Mouse (Mus musculus) adrenal gland, adult (tissue): ENCODE results near the gene Edar.

Source experiments
- DNase-seq, 2 experiments: peaks; one replicate each; pipeline ENCODE4 v3.0.0; 2022 to 2023; ENCODE audit warnings: low spot score in 1 of 2; ENCODE audit not compliant: inconsistent age in 2 of 2

Edar gene

GRCm38 (mm10) chr10:58651270-58652042, 24.0 kb downstream of the Edar start:
- no peak for DNase-seq

GRCm38 (mm10) chr10:58648787-58649186, 26.7 kb downstream of the Edar start:
- no peak for DNase-seq

DNA sequence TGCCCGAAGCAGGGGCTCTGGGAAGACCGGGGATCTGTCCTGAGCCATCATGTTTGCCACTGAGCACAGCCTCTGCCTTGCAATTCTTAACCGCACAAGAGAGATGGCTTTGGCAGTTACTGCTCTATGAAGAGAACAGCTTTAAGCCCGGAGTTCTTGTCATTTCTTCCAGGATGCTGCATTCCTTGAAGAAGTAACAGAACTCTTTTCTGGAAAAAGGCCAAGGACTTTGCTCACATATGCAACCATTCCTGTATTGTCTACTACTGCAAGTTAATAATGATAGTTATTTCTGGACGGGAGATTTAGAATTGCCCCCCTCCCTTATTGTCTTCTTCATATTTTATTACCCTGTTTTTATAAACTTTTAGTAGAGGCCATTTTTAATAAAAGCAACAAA, 30.8 kb downstream of the Edar start:
- DNase-seq = no peak

DNA sequence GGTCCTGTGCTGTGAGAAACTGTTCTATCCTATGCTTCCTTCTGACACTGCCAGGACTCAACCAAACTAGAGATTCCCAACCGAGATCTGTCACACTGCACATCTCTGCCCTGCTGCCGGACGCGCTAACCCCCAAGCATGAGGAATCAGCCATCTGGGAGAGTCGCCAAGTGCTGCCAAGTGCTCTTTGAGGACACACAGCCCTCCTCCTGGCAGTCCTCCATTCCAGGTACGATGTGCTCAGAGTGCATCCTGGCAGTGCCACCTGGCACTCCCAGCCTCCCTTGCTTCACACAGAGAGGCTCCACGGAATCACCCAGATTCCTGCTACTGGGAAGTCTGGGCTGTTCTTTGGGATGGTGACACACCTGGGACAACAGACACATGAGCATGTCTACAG, 31.3 kb downstream of the Edar start:
- no peak for DNase-seq

GRCm38 (mm10) chr10:58643001-58643400, 32.5 kb downstream of the Edar start:
- no peak for DNase-seq

GRCm38 (mm10) chr10:58641631-58642030, 33.8 kb downstream of the Edar start:
- no peak for DNase-seq

DNA sequence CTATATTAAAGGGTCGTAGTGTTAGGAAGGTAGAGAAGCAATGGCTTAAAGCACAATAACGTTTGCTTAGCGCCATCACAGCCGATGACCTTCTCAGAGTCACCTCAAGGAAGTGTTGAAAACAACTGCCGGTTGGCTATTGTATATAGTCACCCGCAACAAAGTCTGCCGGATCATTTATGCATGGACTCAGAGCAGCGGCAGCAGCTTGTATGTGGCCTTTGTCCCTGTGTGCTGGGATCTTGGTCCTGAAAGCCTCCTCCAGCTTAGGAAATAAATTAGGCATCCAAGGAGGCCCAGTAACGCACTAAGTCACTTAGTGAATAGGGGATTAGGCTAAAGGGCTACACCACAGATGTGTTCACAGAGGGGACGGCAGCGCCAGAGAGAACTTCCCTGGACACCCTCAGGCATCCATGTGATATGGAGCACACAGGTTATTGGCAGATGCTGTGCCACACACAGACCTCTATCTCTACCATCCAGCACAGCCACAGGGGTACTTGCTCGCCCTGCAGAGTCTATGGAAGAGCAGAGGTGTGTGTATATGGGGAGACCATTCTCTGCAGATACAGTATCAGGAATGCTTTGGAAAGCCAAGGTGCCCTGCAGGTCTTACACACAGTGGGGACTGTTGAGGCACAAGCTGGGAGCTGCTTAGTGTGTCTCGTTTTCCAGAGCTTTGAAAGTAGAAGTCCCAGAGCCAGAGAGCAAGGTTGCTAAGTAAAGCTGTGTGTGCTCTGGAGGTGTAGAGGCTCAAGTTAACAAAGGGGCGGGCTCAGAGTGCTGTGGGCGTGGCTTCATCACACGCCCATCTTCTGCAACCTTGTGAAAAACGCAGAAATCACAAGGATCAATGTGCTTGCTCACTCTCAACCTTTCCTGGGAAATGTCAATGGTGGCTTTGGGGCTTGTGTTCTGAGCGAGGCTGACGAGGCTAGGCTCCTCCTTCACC, 34.7 kb downstream of the Edar start:
- DNase-seq = no peak

DNA sequence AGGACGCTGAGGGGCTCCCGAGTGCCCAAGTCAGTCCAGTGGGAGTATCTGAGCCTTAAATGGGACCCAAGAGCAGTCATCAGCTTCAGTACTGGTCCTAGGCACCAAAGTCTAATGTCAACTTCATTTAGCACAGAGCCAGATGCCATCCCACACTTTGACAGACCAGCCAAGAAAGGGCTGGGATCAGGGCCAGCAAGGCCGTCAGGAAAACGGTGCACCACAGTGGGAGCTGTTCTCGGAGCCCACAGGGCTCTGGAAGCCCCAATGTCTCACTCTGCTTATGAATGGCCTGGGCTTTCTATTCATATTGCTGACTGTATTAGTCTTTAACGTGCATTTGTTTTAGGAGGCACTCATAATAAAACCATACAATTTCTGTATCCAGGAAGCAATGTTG, 36.2 kb downstream of the Edar start:
- no peak for DNase-seq

DNA sequence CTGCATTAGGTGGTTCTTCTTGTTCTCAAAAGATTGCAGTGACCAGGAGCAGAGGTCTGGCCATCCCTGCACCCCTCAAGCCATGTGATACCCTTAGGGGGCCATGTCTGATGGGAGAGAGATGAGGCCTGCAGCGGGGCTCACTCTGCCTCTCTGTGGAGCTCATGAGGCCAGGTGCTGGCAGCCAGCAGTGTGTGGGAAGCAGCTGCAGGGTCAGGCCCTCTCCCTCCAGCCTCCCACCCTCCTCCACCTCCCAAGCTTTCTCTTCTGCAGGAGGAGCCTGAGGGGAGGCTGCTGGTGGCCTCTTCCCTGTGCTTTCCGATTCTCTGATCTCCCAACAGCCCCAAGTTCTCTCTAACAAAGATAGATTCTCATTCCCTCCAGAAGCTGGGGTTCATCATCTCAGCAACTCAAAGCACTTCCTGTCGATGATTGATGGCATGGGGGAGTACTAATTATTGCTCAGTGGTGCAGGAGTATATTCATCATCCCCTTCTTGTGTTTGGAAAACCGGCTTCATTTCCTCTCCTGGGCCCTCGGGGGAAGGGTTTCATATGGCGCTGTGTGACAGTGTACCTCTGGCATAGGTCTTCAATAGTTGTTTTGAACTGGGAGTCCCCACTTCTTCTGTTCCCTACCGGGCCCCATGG, 38.9 kb downstream of the Edar start:
- no peak for DNase-seq

DNA sequence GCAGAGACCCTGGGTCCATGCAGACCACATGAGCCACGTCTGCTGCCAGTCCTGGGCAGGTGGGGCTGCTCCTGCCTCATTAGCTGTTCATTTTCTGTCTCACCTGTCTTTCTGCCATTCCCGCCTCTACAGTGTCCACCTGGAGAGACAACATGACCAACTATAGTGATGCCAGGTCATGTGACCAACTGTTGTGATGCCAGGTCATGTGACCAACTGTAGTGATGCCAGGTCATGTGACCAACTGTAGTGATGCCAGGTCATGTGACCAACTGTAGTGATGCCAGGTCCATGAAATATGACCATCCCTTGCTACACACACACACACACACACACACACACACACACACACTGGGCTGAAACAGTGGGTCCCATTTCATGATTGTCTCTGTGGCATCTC, 41.9 kb downstream of the Edar start:
- no peak for DNase-seq

- DNase-seq = peak in 1 of 2 experiments; percentile 58
Measured at GRCm38 (mm10) chr10:58627569-58627968, 47.9 kb downstream of the Edar start.

DNA sequence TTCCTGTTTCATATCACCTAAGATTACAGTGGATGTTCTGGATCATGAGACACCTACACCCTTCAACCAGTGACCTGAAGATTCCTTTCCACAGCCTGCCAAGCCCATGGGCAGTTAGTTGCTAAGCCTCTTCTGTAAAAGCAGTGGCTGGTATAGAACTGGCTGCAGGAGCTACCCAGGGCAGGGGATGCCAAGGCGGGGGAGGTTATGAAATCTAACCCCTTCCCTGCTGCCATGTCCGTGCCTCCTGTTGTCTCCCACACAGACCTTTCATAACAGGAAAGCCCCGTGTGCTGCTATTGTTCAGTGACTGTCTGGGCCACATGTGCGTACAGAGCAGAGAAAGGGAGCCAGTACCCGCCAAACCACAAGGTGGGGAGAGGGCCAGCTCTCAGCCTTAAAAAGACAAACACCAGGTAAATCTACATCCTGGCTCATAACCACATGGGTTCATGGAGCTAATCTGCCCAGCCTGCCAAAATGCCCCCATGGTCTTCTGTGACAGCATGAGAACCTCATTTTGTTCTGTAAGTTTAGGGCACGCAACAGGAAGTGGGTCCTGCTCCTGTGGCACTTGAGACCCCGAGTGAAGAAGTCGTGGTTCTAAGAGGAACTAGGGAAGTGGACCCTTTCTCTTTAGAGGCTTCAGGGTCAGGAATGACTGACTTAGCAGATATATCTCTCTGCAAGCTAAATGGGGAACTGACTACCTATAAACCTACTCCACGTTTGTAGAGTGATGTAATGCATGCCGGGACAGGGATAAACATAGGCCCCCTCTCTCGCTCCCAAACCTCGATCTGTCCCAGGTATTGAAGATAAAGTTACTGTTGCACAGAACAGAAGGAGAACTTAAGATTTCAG, 50.4 kb downstream of the Edar start:
- DNase-seq = no peak

- no peak for DNase-seq
Measured at GRCm38 (mm10) chr10:58619266-58619665, 56.2 kb downstream of the Edar start.

GRCm38 (mm10) chr10:58618501-58619216, 56.8 kb downstream of the Edar start:
- DNase-seq = no peak

DNA sequence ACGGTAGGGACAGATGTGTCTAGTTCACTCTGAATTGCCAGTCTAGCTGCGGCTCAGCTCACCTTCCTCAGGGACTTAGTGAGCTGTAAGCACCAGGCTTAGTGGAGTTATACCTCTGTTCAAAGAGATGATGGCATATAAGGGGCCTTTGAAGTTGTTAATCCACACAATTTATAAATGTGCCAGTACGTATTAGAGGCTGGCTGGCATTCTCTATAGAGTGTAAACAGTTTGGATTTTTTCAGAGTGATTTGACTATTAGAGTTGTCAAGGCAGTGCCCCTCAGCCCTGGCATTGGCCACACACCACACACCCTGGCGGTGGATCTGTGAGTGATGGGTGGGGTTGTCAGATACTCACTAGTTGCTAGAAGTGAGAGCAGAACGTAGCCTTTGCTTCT, 58.9 kb downstream of the Edar start:
- no peak for DNase-seq

DNA sequence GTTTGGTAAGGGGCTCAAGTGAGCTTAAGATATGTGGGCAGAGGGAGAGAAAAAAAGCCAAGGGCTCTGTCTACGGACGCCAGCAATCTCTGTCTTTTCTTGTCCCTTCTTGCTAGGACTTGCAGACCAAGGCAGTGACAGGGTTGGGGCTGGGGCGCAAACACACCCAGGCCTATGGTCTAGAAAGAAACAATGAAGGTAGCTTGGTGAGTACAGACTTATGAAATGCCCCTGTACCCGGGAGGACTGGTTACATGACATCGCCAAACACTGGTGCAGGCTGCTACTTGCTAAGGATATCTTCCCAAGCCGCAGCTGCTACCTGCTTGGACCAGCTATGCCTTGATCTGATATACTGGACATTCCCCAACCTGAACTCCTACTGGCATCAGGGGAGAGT, 60.9 kb downstream of the Edar start:
- no peak for DNase-seq

- DNase-seq = no peak
Measured at GRCm38 (mm10) chr10:58610484-58611261, 64.8 kb downstream of the Edar start.

GRCm38 (mm10) chr10:58608858-58609257, 66.6 kb downstream of the Edar start:
- no peak for DNase-seq

DNA sequence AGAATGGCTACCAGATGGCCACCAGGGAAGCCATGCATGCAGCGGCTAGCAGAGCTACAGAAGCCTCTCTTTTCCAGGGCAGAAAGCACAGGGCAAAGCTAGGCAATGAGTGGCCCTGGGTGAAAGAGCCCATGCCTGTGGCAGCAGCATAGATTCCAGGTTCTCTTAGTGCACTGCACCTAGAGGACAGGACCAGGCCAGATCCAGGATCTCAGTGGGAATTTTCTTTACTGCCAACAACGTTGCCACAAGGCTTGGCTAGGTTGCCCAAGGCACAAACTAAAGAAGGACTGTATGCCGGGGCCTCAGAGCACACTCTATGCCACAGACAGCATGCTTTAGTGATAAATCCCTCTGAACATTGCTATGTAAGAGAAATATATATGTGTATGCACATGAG, 69.1 kb downstream of the Edar start:
- no peak for DNase-seq
